Mouse (Mus musculus): ENCODE results near the gene Foxf2. TPM values are rescaled to one million over a fixed set of nuclear protein-coding genes. Genes with fewer than 3 reads are reported as not detected.

Foxf2 gene
- total RNA-seq, 2 experiments from 2014 or later, result 7.8 to 9.8 TPM

- intact Hi-C loops (cut with DNase I), result loop anchor here (5.0 to 10.0 kb wide), 2 partner anchors 774 to 1092 kb away; no protein-coding TSS in a partner anchor
- DNase-seq (ENCODE audit: low spot score in 2 of 2), result peak; percentile 84 to 90
These were observed 33.3 kb downstream of the Foxf2 start for GRCm38 (mm10) chr13:31658963-31659362.

GRCm38 (mm10) chr13:31661211-31661610, 35.6 kb downstream of the Foxf2 start:
- intact Hi-C loops (cut with DNase I), result no loop called here
- DNase-seq (ENCODE audit: low spot score in 2 of 2), result no peak

GRCm38 (mm10) chr13:31665376-31665775, 39.8 kb downstream of the Foxf2 start:
- DNase-seq (ENCODE audit: low spot score in 2 of 2), result no peak
- intact Hi-C loops (cut with DNase I), result no loop called here

- intact Hi-C loops (cut with DNase I), result no loop called here
- DNase-seq (ENCODE audit: low spot score in 2 of 2), result no peak
These were observed 42.4 kb downstream of the Foxf2 start for GRCm38 (mm10) chr13:31667919-31668524.

GRCm38 (mm10) chr13:31672093-31672492, 46.5 kb downstream of the Foxf2 start:
- DNase-seq (ENCODE audit: low spot score in 2 of 2), result peak in 1 of 2 experiments; percentile 21

More at GRCm38 (mm10) chr13:31672093-31672492, 46.5 kb downstream of the Foxf2 start:
- intact Hi-C loops (cut with DNase I), result no loop called here

Small RNAs within 50 kb of the gene (microRNA-seq; reads per million reads assigned to microRNA genes)
- gene Gm27516, result 0 reads per million in 2 experiments

Other genes with a start within 250 kb of the Foxf2 start
- 1 to 10 TPM; 3.0 to 3.3 TPM for gene Foxq1, start 69.7 kb upstream of the Foxf2 start, total RNA-seq (2021)
- gene A530084C06Rik, start 66.5 kb upstream of the Foxf2 start, total RNA-seq (2021), result 1 to 10 TPM in 1 of 2 experiments, under 1 TPM in 1; 0.99 to 1.1 TPM
- gene Foxc1, start 180.8 kb downstream of the Foxf2 start, total RNA-seq (2021), result 1 to 10 TPM; 6.1 to 6.9 TPM